Mouse (Mus musculus) neutrophil, adult 65 days (primary cell): Measurements from ENCODE around the gene Il17d. TPM values are rescaled to one million over a fixed set of nuclear protein-coding genes. Genes with fewer than 3 reads are reported as not detected.

Experiments used
- total RNA-seq: library from RNA; stranded (reverse); gene quantifications from 2 replicates; pipeline ENCODE4 v1.2.4, GENCODE M21; 2023

The Il17d gene
- not detected in 2 replicates for total RNA-seq

GRCm38 (mm10) chr14:57524671-57525387, at the start of gene Il17d:
Gene Il17d, plus strand, starts transcription at chr14:57524777.

GRCm38 (mm10) chr14:57571155-57572133, 46.9 kb downstream of the Il17d start, which contains the start of gene Eef1akmt1:
Gene Eef1akmt1, minus strand, starts transcription at chr14:57571612.

Other genes with a start within 250 kb of the Il17d start
- gene Cryl1, start 126.2 kb upstream of the Il17d start, total RNA-seq, result 9.5 and 12.7 TPM in 2 replicates
- 1.3 and 1.5 TPM in 2 replicates for gene Ift88, start 100.7 kb upstream of the Il17d start, total RNA-seq
- 5.6 and 5.9 TPM in 2 replicates for gene Eef1akmt1, start 46.8 kb downstream of the Il17d start, total RNA-seq
- 11.1 and 18.5 TPM in 2 replicates for gene Xpo4, start 140.7 kb downstream of the Il17d start, total RNA-seq
- gene Gm49361, start 221.3 kb downstream of the Il17d start, total RNA-seq, result not detected in 2 replicates
- gene Lats2, start 233.6 kb downstream of the Il17d start, total RNA-seq, result 38.6 and 46.3 TPM in 2 replicates